ENCODE assay signal across 18 mouse cellular contexts in the genomic region with DNA sequence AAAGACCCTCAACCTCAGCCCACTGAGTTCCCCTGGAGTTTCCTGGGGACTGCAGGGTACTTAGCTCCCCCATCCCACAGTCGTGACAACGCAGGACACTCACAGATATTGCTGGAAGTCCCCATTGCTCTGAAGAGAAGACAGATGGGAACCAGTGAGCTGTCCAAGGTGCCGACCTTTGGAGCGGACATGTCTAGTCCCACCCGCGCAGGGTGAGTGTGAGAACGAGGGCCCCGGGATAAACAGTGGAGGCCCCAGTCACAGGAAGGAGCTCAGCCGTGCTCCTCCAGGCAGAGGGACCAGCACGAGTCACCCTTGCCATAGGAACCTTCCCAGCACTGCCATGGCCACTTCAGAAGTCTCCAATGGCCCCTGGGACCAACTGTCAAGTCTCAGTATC. TPM values are rescaled to one million over a fixed set of nuclear protein-coding genes. Genes with fewer than 3 reads are reported as not detected.
DNase-seq lines count a peak whose midpoint lies in the region; ATAC-seq and TF ChIP-seq lines count a peak whose summit lies in the region.
"Had no signal": no experiment of that assay in that cellular context is flagged by ENCODE, and none has a peak within 500 bp of the region (broad histone marks: within the 10 kb centered on the region; RNA-seq: fewer than 3 reads in every experiment).

No protein-coding gene starts in this region.

- peaks cover 4% of the 10 kb centered on the region; the same call in 1 of the 2 replicates for H3K27me3 ChIP-seq in limb, embryonic 11.5 days (ENCODE audit: control insufficient read depth, insufficient read depth, low read length)

- peak; percentile 75 for DNase-seq in heart, adult 11 months
- no peak for DNase-seq in heart, adult 9 months (ENCODE audit: low spot score in 2 of 2)
- peak; percentile 38 for DNase-seq in lung, postnatal 10 days
- no peak for DNase-seq in lung, adult 2 months
- peak; percentile 55 for DNase-seq in NIH3T3 (ENCODE audit: low read depth)
- DNase-seq in limb, embryonic 11.5 days (ENCODE audit: low spot score) = peak; percentile 48
- no peak for DNase-seq in left cerebral cortex, postnatal 4 days
- DNase-seq: heart, adult 18-20 months; lung, adult 18-20 months; thymus, adult 18-20 months had no signal

- H3K27ac ChIP-seq in limb, embryonic 11.5 days (replicated peaks; ENCODE audit: low read depth, low read length) = no peak overlapping the region
- H3K27ac ChIP-seq: embryonic facial prominence, embryonic 12.5 days; hindbrain, embryonic 12.5 days had no signal

- no peak for ATAC-seq in limb, embryonic 11.5 days (ENCODE audit: insufficient number of reproducible peaks, low FRiP score, low TSS enrichment, low read depth)
- no peak for ATAC-seq in erythroblast, adult 5-6 weeks (replicated peaks; ENCODE audit: low FRiP score, poor library complexity, severe bottlenecking)
- ATAC-seq: CD4-positive, CD25-positive, alpha-beta regulatory T cell, adult 4 months had no signal

- no peak for TF ChIP-seq POLR2A in lung, adult 2 months (IDR thresholded peaks at IDR 0.05; ENCODE audit: borderline replicate concordance, extremely low read depth, low read depth, low read length)

- H3K4me1 ChIP-seq in lung, adult 2 months (ENCODE audit: control insufficient read depth, insufficient read depth, low read length) = no peaks in the 10 kb centered on the region
- H3K4me1 ChIP-seq in limb, embryonic 11.5 days (ENCODE audit: control insufficient read depth, insufficient read depth, low read length) = no peaks in the 10 kb centered on the region

- no peak overlapping the region for H3K4me2 ChIP-seq in limb, embryonic 11.5 days (ENCODE audit: low read depth, severe bottlenecking)
- H3K4me2 ChIP-seq: embryonic facial prominence, embryonic 12.5 days; hindbrain, embryonic 12.5 days had no signal

- H3K4me3 ChIP-seq in lung, adult 2 months (replicated peaks; ENCODE audit: extremely low read depth, low read depth, low read length) = no peak overlapping the region
- no peak overlapping the region for H3K4me3 ChIP-seq in limb, embryonic 11.5 days (ENCODE audit: low read depth, low read length)
- H3K4me3 ChIP-seq: embryonic facial prominence, embryonic 12.5 days; hindbrain, embryonic 12.5 days; layer of hippocampus, adult 2 months had no signal

- WGBS in lung, adult 2 months = 7% methylated on average over 10 of the region's 10 CpGs
- 11% methylated on average over 10 of the region's 10 CpGs for WGBS in limb, embryonic 11.5 days

- intact Hi-C loops in left cerebral cortex, postnatal 4 days (cut with DNase I) = no loop called here

- no peak for TF ChIP-seq CTCF in lung, adult 2 months (IDR thresholded peaks at IDR 0.05; ENCODE audit: insufficient read depth, low read length)

- H3K36me3 ChIP-seq in limb, embryonic 11.5 days (ENCODE audit: control insufficient read depth, insufficient read depth, low read length) = no peaks in the 10 kb centered on the region
- H3K36me3 ChIP-seq: embryonic facial prominence, embryonic 12.5 days had no signal

- H3K9ac ChIP-seq in limb, embryonic 11.5 days (ENCODE audit: low read length) = no peak overlapping the region
- H3K9ac ChIP-seq: embryonic facial prominence, embryonic 12.5 days; hindbrain, embryonic 12.5 days had no signal

- no peaks in the 10 kb centered on the region for H3K9me3 ChIP-seq in limb, embryonic 11.5 days (ENCODE audit: control insufficient read depth, low read length)
- H3K9me3 ChIP-seq: embryonic facial prominence, embryonic 12.5 days; hindbrain, embryonic 12.5 days had no signal

RNA-seq across cellular contexts. Expression of a gene that starts 6.6 kb away (rescaled TPM):
- polyA plus RNA-seq in lung, adult 2 months (2012; rRNA removed) = 0.85 and 1.0 TPM in 2 replicates
- 0.79 and 1.2 TPM in 2 replicates for polyA plus RNA-seq in limb, embryonic 11.5 days (2014; fragmentation: Nextera tagmentation; extraction: Ambion mirVana)
- total RNA-seq in left cerebral cortex, postnatal 4 days (2021) = 10 to 100 TPM; 57.1 to 59.1 TPM
- not detected in 2 replicates for total RNA-seq in erythroblast, adult 5-6 weeks (2015; ENCODE audit: low replicate concordance)
- total RNA-seq in erythroblast, adult 5-6 weeks (2017; ENCODE audit: low replicate concordance) = not detected in 2 replicates

RNA-seq across cellular contexts. Expression of a gene that starts 20.3 kb away (rescaled TPM):
- polyA plus RNA-seq in lung, adult 2 months (2012; rRNA removed) = 6.6 and 14.2 TPM in 2 replicates
- polyA plus RNA-seq in limb, embryonic 11.5 days (2014; fragmentation: Nextera tagmentation; extraction: Ambion mirVana) = 1.4 and 2.0 TPM in 2 replicates
- 1 to 10 TPM; 5.4 to 7.5 TPM for total RNA-seq in left cerebral cortex, postnatal 4 days (2021)
- total RNA-seq in erythroblast, adult 5-6 weeks (2015; ENCODE audit: low replicate concordance) = 2.5 and 3.7 TPM in 2 replicates
- 1.3 and 1.4 TPM in 2 replicates for total RNA-seq in erythroblast, adult 5-6 weeks (2017; ENCODE audit: low replicate concordance)

RNA-seq across cellular contexts. Expression of a gene that starts 22.5 kb away (rescaled TPM):
- polyA plus RNA-seq in lung, adult 2 months (2012; rRNA removed) = not detected in 2 replicates
- polyA plus RNA-seq in limb, embryonic 11.5 days (2014; fragmentation: Nextera tagmentation; extraction: Ambion mirVana) = not detected in 2 replicates
- total RNA-seq in left cerebral cortex, postnatal 4 days (2021) = not detected
- not detected in 2 replicates for total RNA-seq in erythroblast, adult 5-6 weeks (2015; ENCODE audit: low replicate concordance)
- not detected in 2 replicates for total RNA-seq in erythroblast, adult 5-6 weeks (2017; ENCODE audit: low replicate concordance)
- total RNA-seq: heart, adult 18-20 months; layer of hippocampus, adult 2 months; left cerebral cortex, postnatal 14 days had no signal
- polyA plus RNA-seq: CD4-positive, CD25-positive, alpha-beta regulatory T cell, adult 4 months; embryonic facial prominence, embryonic 12.5 days; forebrain, embryonic 16.5 days; hindbrain, embryonic 12.5 days; spleen, adult 2 months had no signal

RNA-seq across cellular contexts. Expression of a gene that starts 39.3 kb away (rescaled TPM):
- 1.2 and 1.5 TPM in 2 replicates for polyA plus RNA-seq in lung, adult 2 months (2012; rRNA removed)
- 0.31 TPM in 1 of 2 replicates, not detected in the other for polyA plus RNA-seq in limb, embryonic 11.5 days (2014; fragmentation: Nextera tagmentation; extraction: Ambion mirVana)
- total RNA-seq in left cerebral cortex, postnatal 4 days (2021) = 1 to 10 TPM in 1 of 2 experiments, not detected in 1; 2.1 TPM
- not detected in 2 replicates for total RNA-seq in erythroblast, adult 5-6 weeks (2015; ENCODE audit: low replicate concordance)
- total RNA-seq in erythroblast, adult 5-6 weeks (2017; ENCODE audit: low replicate concordance) = not detected in 2 replicates
- polyA plus RNA-seq: CD4-positive, CD25-positive, alpha-beta regulatory T cell, adult 4 months; spleen, adult 2 months had no signal

RNA-seq across cellular contexts. Expression of a gene that starts 39.4 kb away (rescaled TPM):
- 71.4 and 105 TPM in 2 replicates for polyA plus RNA-seq in lung, adult 2 months (2012; rRNA removed)
- polyA plus RNA-seq in limb, embryonic 11.5 days (2014; fragmentation: Nextera tagmentation; extraction: Ambion mirVana) = 243 and 251 TPM in 2 replicates
- 10 to 100 TPM; 44.7 to 47.5 TPM for total RNA-seq in left cerebral cortex, postnatal 4 days (2021)
- 38.8 and 72.3 TPM in 2 replicates for total RNA-seq in erythroblast, adult 5-6 weeks (2015; ENCODE audit: low replicate concordance)
- total RNA-seq in erythroblast, adult 5-6 weeks (2017; ENCODE audit: low replicate concordance) = 73.2 and 98.0 TPM in 2 replicates

Comparison
In these comparisons a context has a peak if more than half of its experiments do, and no peak if none do; other contexts are left out.
1. DNase-seq: peak in heart, adult 11 months (single experiment), lung, postnatal 10 days (single experiment), NIH3T3 (single experiment) and limb, embryonic 11.5 days (single experiment); none in heart, adult 9 months (0 of 2), lung, adult 2 months (single experiment) and left cerebral cortex, postnatal 4 days (single experiment).
2. RNA of a gene that starts 6.6 kb away (total RNA-seq): 57.1 to 59.1 TPM in left cerebral cortex, postnatal 4 days; not detected in erythroblast, adult 5-6 weeks; every median in the first group is over 10 times any median in the second.